Mouse (Mus musculus): Measurements from ENCODE around the gene Rho. TPM values are rescaled to one million over a fixed set of nuclear protein-coding genes. Genes with fewer than 3 reads are reported as not detected.

Gene Rho
- polyA plus RNA-seq, 1 experiment from 2014 or later = 4.1 TPM

GRCm38 (mm10) chr6:115971273-115972060, 39.9 kb downstream of the Rho start:
- peak overlapping the region; percentile 42; the same call in 1 of the 2 replicates for H3K27ac ChIP-seq (replicated peaks)
- ATAC-seq (ENCODE audit: low read depth) = peak; percentile 28

GRCm38 (mm10) chr6:115972083-115972764, 40.7 kb downstream of the Rho start:
- no peak overlapping the region for H3K4me2 ChIP-seq
- H3K4me1 ChIP-seq (replicated peaks) = peaks cover 47% of the 10 kb centered on the region
- H3K27me3 ChIP-seq = no peaks in the 10 kb centered on the region
- WGBS = 73% methylated on average over 7 of the region's 7 CpGs
- no peak overlapping the region for H3K4me3 ChIP-seq
- H3K9ac ChIP-seq = no peak overlapping the region
- ATAC-seq (ENCODE audit: low read depth) = peak; percentile 45; the same call in 1 of the 2 replicates
- H3K27ac ChIP-seq (replicated peaks) = no peak overlapping the region; the same call in 1 of the 2 replicates
- H3K9me3 ChIP-seq = no peaks in the 10 kb centered on the region
- H3K36me3 ChIP-seq = no peaks in the 10 kb centered on the region

More at GRCm38 (mm10) chr6:115971273-115972060, 39.9 kb downstream of the Rho start:
- no peak overlapping the region for H3K4me3 ChIP-seq
- no peaks in the 10 kb centered on the region for H3K9me3 ChIP-seq
- no peak overlapping the region for H3K4me2 ChIP-seq
- no peaks in the 10 kb centered on the region for H3K27me3 ChIP-seq
- 0 out of 2 replicates have a peak overlapping the region, but pooled peaks have one; percentile 12 for H3K9ac ChIP-seq
- WGBS = 47% methylated on average over 13 of the region's 13 CpGs
- no peaks in the 10 kb centered on the region for H3K36me3 ChIP-seq
- peaks cover 46% of the 10 kb centered on the region for H3K4me1 ChIP-seq (replicated peaks)

- Histone ChIP-seq H3K4me2 (no peak overlapping the region), H3K36me3 (no peaks in the 10 kb centered on the region), H3K9me3 (no peaks in the 10 kb centered on the region), H3K4me3 (no peak overlapping the region), H3K9ac (no peak overlapping the region), H3K27me3 (no peaks in the 10 kb centered on the region), H3K27ac (replicated peaks) (no peak overlapping the region), H3K4me1 (replicated peaks) (peaks cover 53% of the 10 kb centered on the region)
- WGBS = 90% methylated on average over 15 of the region's 15 CpGs
- ATAC-seq (ENCODE audit: low read depth) = no peak
These were observed 41.8 kb downstream of the Rho start for GRCm38 (mm10) chr6:115973139-115973875.

DNA sequence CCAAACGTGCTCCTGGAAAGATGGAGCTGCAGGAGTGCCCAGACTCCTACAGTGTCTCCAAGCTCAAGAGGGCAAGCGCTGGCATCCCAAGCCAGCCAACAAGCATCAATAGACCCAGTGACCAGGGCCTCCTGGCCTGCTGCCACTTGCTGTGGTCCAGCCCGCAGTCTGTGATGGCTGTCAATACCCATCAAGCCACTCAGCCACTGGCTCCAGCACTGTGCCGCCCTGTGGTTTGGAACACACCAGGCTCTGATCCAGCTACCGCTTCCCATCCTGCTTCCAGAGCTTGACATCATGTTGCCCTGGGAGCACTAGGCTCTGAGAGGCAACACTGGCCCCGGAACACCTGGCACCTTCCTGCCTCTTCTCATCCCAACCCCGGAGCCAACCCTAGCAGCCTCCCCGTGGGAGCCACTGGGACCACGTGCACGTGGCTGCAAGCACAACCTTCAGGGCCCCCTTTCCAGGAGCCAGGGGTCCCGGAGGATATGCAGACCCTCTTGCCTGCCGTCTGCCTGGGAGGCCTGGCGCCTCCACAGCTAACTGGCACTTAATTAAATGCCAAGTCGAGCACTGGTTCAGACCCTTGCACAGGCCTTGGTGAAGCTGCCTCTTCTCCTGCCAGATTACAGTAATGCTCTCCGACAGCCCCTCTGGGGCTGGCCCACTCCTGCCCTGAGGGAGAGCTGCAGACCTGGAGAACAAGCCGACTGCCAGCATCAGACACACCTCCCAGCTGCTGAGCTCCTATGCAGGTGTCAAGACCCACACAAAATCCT, 42.5 kb downstream of the Rho start:
- Histone ChIP-seq H3K9me3 (no peaks in the 10 kb centered on the region), H3K27ac (replicated peaks) (peak overlapping the region; percentile 52; the same call in 1 of the 2 replicates), H3K4me3 (no peak overlapping the region), H3K4me2 (no peak overlapping the region), H3K36me3 (no peaks in the 10 kb centered on the region), H3K9ac (0 out of 2 replicates have a peak overlapping the region, but pooled peaks have one; percentile 17), H3K4me1 (replicated peaks) (peaks cover 47% of the 10 kb centered on the region), H3K27me3 (no peaks in the 10 kb centered on the region)
- WGBS = 67% methylated on average over 16 of the region's 16 CpGs
- no peak for ATAC-seq (ENCODE audit: low read depth)

GRCm38 (mm10) chr6:115975606-115976005, 44.1 kb downstream of the Rho start:
- Histone ChIP-seq H3K9me3 (no peaks in the 10 kb centered on the region), H3K27ac (replicated peaks) (no peak overlapping the region), H3K36me3 (no peaks in the 10 kb centered on the region), H3K9ac (no peak overlapping the region), H3K27me3 (no peaks in the 10 kb centered on the region), H3K4me1 (replicated peaks) (peaks cover 46% of the 10 kb centered on the region), H3K4me2 (no peak overlapping the region), H3K4me3 (no peak overlapping the region)
- 88% methylated on average over 8 of the region's 8 CpGs for WGBS
- no peak for ATAC-seq (ENCODE audit: low read depth)

DNA sequence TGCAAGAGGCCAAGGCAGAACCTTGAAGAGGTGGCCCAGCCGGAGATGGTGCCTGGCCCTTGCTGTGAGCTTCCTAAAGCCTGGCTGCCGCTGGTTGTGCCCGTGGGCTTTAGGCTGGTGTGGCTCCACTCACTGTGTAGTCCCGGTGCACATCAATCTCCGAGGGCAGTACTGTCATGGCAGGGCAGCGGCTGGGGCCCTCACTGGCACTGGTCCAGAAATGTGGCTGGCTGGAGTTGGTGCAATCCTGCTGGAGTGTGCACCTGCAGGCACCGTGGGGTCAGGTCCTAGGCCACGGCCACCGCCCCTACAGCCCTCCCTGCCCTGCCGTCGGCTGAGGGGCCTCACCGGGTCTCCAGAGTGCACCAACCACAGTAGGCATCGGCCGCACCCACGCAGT, 46.3 kb downstream of the Rho start:
- no peak overlapping the region for H3K27ac ChIP-seq (replicated peaks)
- WGBS = 73% methylated on average over 15 of the region's 15 CpGs
- no peak overlapping the region for H3K4me2 ChIP-seq
- no peaks in the 10 kb centered on the region for H3K27me3 ChIP-seq
- H3K4me3 ChIP-seq = no peak overlapping the region
- H3K9me3 ChIP-seq = no peaks in the 10 kb centered on the region
- ATAC-seq (ENCODE audit: low read depth) = no peak
- no peaks in the 10 kb centered on the region for H3K36me3 ChIP-seq
- H3K4me1 ChIP-seq (replicated peaks) = peaks cover 27% of the 10 kb centered on the region
- H3K9ac ChIP-seq = no peak overlapping the region

DNA sequence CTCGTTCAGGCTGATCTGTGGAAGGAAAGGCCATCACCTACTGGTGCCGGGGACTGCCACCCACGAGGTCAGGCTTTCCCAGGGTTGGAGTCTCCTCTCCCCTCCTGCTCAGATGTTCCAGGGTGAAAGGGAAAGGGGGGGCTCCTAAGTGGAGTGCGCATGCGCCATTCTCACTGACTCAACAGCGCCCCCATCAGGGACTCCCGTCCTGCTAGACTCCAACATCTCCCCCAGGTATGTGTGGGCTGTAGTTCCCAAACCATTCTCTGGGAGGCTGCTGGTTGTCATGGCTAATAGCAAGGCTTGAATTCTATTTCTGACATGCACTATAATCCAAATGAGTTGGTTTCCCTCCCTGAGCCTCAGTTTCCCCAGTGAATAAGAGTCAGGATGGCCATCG, 47.0 kb downstream of the Rho start:
- ATAC-seq (ENCODE audit: low read depth) = no peak

DNA sequence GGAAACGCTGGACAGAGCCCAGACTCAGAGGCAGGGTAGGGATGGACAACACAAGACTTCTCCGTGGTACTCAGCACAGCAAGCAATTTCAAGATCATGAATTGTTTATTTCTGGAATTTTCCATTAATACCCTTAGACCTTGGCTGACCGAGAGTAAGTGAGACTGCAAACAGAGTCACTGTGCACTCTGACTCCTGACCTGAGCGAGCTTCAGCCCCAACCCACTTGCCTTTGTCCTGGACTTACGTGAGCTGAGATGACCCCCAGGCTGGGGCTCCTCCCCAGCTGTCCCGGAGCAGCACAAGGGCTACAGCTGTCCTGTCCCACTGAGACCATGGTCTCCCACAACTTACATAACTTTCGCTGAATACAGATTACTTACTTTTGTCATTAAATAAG, 51.3 kb downstream of the Rho start:
- ATAC-seq (ENCODE audit: low read depth) = no peak
- WGBS = 49% methylated on average over 7 of the region's 7 CpGs
- peaks cover 54% of the 10 kb centered on the region for H3K4me1 ChIP-seq (replicated peaks)
- H3K27me3 ChIP-seq = no peaks in the 10 kb centered on the region
- H3K4me3 ChIP-seq = no peak overlapping the region
- H3K9ac ChIP-seq = no peak overlapping the region
- no peaks in the 10 kb centered on the region for H3K9me3 ChIP-seq
- H3K36me3 ChIP-seq = no peaks in the 10 kb centered on the region
- no peak overlapping the region for H3K27ac ChIP-seq (replicated peaks)
- H3K4me2 ChIP-seq = no peak overlapping the region

More for the DNA sequence above, 47.0 kb downstream of the Rho start:
- no peaks in the 10 kb centered on the region for H3K27me3 ChIP-seq
- H3K4me3 ChIP-seq = no peak overlapping the region
- H3K4me1 ChIP-seq (replicated peaks) = peaks cover 30% of the 10 kb centered on the region
- H3K9me3 ChIP-seq = no peaks in the 10 kb centered on the region
- 72% methylated on average over 8 of the region's 8 CpGs for WGBS
- H3K9ac ChIP-seq = no peak overlapping the region
- H3K36me3 ChIP-seq = no peaks in the 10 kb centered on the region
- no peak overlapping the region for H3K4me2 ChIP-seq
- no peak overlapping the region for H3K27ac ChIP-seq (replicated peaks)

DNA sequence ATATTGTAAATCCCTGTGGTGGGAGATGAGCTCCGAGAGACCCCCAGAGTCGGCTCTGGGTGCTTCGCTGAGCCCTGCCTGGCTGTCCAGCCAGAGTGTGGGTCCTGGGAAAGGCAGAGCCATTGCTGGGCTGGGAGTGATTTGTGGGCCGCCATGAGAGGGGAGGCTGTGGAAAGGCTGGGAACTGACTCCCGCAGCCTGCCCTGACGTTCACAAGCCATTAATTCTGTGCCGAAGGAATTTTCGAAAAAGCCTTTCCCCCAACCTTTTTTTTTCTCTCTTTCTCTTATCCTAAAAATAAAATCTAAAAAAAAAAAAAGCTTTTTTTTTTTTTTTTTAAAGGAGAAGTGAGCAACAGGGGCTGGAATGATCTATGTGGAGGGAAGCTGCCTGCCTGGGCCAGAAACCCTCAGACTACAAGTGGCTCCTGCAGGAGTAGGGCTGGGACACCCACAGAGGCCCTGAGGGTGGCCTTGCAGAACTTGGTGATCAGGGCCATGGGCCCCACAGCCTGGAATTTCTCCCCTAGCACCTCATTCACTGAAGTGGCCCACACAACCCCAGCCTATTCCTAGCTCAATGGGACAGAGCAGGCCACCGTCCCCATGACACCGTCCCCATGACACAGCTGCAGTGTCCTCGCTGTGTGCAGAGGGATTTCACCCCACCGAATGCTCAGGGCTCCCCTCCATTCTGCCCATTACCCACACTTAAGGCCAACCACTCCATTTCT, 51.9 kb downstream of the Rho start:
- H3K4me2 ChIP-seq = no peak overlapping the region
- no peaks in the 10 kb centered on the region for H3K36me3 ChIP-seq
- H3K27me3 ChIP-seq = no peaks in the 10 kb centered on the region
- no peak for ATAC-seq (ENCODE audit: low read depth)
- no peak overlapping the region for H3K4me3 ChIP-seq
- H3K9ac ChIP-seq = 0 out of 2 replicates have a peak overlapping the region, but pooled peaks have one; percentile 12
- 0 out of 2 replicates have a peak overlapping the region, but pooled peaks have one; percentile 38 for H3K27ac ChIP-seq (replicated peaks)
- H3K9me3 ChIP-seq = no peaks in the 10 kb centered on the region
- H3K4me1 ChIP-seq (replicated peaks) = peaks cover 51% of the 10 kb centered on the region
- WGBS = 24% methylated on average over 12 of the region's 12 CpGs

DNA sequence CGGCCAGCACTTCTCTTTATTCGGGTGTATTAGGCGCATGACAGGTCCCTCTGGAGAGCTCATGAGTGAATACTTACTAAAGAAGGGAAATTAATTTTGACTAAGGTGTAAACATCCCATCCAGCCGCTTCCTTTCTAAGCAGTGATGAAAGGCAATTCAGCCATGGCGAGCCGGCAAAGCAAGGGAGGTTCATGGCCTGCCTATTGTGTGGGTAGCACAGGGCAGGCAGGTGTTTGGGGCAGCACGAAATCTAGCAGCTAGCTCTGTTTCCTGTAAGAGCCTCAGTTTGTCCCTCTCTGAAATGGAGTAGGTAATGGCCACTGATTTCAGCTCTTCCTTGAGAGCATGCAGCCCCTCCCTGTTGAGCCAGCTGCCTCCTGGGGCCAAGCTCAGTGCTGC, 53.0 kb downstream of the Rho start:
- H3K4me3 ChIP-seq = no peak overlapping the region
- no peaks in the 10 kb centered on the region for H3K9me3 ChIP-seq
- no peak overlapping the region; the same call in 1 of the 2 replicates for H3K9ac ChIP-seq
- 46% methylated on average over 7 of the region's 7 CpGs for WGBS
- peaks cover 55% of the 10 kb centered on the region for H3K4me1 ChIP-seq (replicated peaks)
- 0 out of 2 replicates have a peak overlapping the region, but pooled peaks have one; percentile 65 for H3K27ac ChIP-seq (replicated peaks)
- no peaks in the 10 kb centered on the region for H3K27me3 ChIP-seq
- no peak overlapping the region for H3K4me2 ChIP-seq
- ATAC-seq (ENCODE audit: low read depth) = no peak
- H3K36me3 ChIP-seq = no peaks in the 10 kb centered on the region

GRCm38 (mm10) chr6:115985622-115986021, 54.1 kb downstream of the Rho start:
- Histone ChIP-seq H3K27me3 (0 out of 2 replicates have a peak, but pooled peaks cover 3% of the 10 kb centered on the region), H3K4me1 (replicated peaks) (peaks cover 59% of the 10 kb centered on the region), H3K4me3 (no peak overlapping the region), H3K27ac (replicated peaks) (peak overlapping the region; percentile 65), H3K4me2 (no peak overlapping the region), H3K36me3 (no peaks in the 10 kb centered on the region), H3K9ac (peak overlapping the region; percentile 49; the same call in 1 of the 2 replicates), H3K9me3 (no peaks in the 10 kb centered on the region)
- ATAC-seq (ENCODE audit: low read depth) = no peak
- 67% methylated on average over 9 of the region's 9 CpGs for WGBS

Data from neural tube, embryonic 13.5 days (tissue).